Mouse (Mus musculus) urinary bladder, postnatal 14 days (tissue): ENCODE results near the gene B4galt3.

Experiments
- DNase-seq: peaks from one replicate; pipeline ENCODE4 v3.0.0; 2021; ENCODE audit warnings: low spot score

The B4galt3 gene

GRCm38 (mm10) chr1:171269848-171270572, at the start of gene B4galt3:
B4galt3 (plus strand) TSS chr1:171270328.
- DNase-seq, result peak; percentile 98

- DNase-seq, result peak; percentile 86
Observed at GRCm38 (mm10) chr1:171220871-171221270, 49.3 kb upstream of the B4galt3 start.

- peak; percentile 25 for DNase-seq
Observed at GRCm38 (mm10) chr1:171221281-171222193, 48.6 kb upstream of the B4galt3 start.

GRCm38 (mm10) chr1:171222238-171223155, 47.6 kb upstream of the B4galt3 start, which contains the start of gene Tomm40l:
Tomm40l (minus strand) TSS chr1:171222514.
- peak; percentile 92 for DNase-seq

GRCm38 (mm10) chr1:171223168-171223567, 47.0 kb upstream of the B4galt3 start:
- no peak for DNase-seq

- DNase-seq, result no peak
Observed at GRCm38 (mm10) chr1:171223796-171224195, 46.3 kb upstream of the B4galt3 start.

- no peak for DNase-seq
Observed at GRCm38 (mm10) chr1:171224857-171225256, 45.3 kb upstream of the B4galt3 start, which contains the start of gene Apoa2. Apoa2 (plus strand) TSS chr1:171225054.

GRCm38 (mm10) chr1:171226780-171227179, 43.3 kb upstream of the B4galt3 start:
- no peak for DNase-seq

- no peak for DNase-seq
Observed at GRCm38 (mm10) chr1:171227879-171228278, 42.2 kb upstream of the B4galt3 start.

GRCm38 (mm10) chr1:171229750-171230149, 40.4 kb upstream of the B4galt3 start:
- no peak for DNase-seq

- DNase-seq, result no peak
Observed at GRCm38 (mm10) chr1:171230215-171230614, 39.9 kb upstream of the B4galt3 start.

GRCm38 (mm10) chr1:171231844-171232243, 38.3 kb upstream of the B4galt3 start:
- no peak for DNase-seq

- DNase-seq, result no peak
Observed at GRCm38 (mm10) chr1:171232348-171232747, 37.8 kb upstream of the B4galt3 start.

GRCm38 (mm10) chr1:171232800-171233730, 37.1 kb upstream of the B4galt3 start:
- DNase-seq, result no peak

- no peak for DNase-seq
Observed at GRCm38 (mm10) chr1:171234126-171234525, 36.0 kb upstream of the B4galt3 start, which contains the start of gene Fcer1g. Fcer1g (minus strand) TSS chr1:171234365.

GRCm38 (mm10) chr1:171234538-171234937, 35.6 kb upstream of the B4galt3 start:
- no peak for DNase-seq

GRCm38 (mm10) chr1:171235791-171236190, 34.3 kb upstream of the B4galt3 start:
- DNase-seq, result no peak

GRCm38 (mm10) chr1:171237438-171237837, 32.7 kb upstream of the B4galt3 start:
- DNase-seq, result no peak

- DNase-seq, result peak; percentile 54
Observed at GRCm38 (mm10) chr1:171238463-171238862, 31.7 kb upstream of the B4galt3 start.

GRCm38 (mm10) chr1:171239992-171240744, 30.0 kb upstream of the B4galt3 start:
- peak; percentile 64 for DNase-seq
